Mouse (Mus musculus): Measurements from ENCODE around the gene Tubb5. TPM values are rescaled to one million over a fixed set of nuclear protein-coding genes. Genes with fewer than 3 reads are reported as not detected.
A peak's percentile ranks its signal among the peaks of the same experiment; 100 is the strongest.

The Tubb5 gene
- polyA plus RNA-seq, 1 experiment from 2014 or later = 1,706 TPM

DNA sequence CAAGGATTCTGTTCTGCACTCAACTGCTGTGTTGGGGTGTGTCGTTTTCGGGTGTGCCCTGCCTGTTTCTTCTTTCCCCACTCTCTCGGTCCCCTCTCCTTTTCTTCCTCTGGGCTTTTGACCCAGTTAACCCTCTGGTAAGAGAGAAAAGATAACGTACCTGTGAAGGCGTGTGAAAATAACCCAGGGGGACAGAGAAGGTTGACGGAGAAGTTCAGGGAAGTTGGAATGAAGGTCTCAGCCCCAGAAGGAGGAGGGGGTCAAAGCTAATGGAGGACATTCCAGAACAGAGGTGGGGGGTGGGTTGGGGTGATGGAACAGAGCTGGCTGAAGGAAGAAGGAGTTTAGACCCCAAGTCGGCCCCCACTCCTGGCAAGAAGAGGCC lies 30.8 kb upstream of the Tubb5 start:
- 9% methylated on average over 7 of the region's 7 CpGs for WGBS
- peak overlapping the region; percentile 67 for H3K4me3 ChIP-seq
- H3K9ac ChIP-seq = peak overlapping the region; percentile 82
- H3K27ac ChIP-seq (replicated peaks) = peak overlapping the region; percentile 75
- no peaks in the 10 kb centered on the region for H3K27me3 ChIP-seq
- ATAC-seq (ENCODE audit: low FRiP score, low read depth) = no peak
- H3K36me3 ChIP-seq = peaks cover 4% of the 10 kb centered on the region; the same call in 1 of the 2 replicates
- 0 out of 2 replicates have a peak, but pooled peaks cover 2% of the 10 kb centered on the region for H3K9me3 ChIP-seq
- H3K4me1 ChIP-seq (replicated peaks) = peaks cover 78% of the 10 kb centered on the region
- peak overlapping the region; percentile 90 for H3K4me2 ChIP-seq

DNA sequence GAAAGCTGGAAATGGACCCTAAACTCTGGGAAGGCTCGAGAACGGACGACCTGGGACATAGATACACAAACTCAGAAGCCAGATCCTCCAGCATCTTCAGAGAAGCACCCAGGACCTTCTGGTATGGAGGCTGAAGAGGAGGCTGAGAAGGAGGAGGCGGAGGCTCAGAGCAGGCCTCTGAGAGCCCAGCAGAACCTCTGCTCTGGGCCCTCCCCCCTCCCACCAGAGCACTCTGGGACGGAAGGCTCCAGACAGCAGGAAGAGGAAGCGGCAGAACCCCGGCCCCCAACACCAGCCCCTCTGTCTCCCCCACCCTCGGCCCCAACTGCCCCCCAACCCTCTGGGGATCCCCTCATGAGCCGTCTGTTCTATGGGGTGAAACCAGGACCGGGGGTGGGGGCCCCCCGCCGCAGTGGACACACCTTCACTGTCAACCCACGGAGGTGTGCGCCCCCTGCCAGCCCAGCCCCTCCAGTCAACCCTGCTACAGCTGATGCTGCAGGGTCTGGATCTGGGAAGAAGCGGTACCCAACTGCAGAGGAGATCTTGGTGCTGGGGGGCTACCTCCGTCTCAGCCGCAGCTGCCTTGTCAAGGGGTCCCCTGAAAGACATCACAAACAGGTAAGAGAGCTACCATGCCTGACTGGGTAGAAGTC lies 30.2 kb upstream of the Tubb5 start:
- H3K4me3 ChIP-seq = peak overlapping the region; percentile 67
- no peak for ATAC-seq (ENCODE audit: low FRiP score, low read depth)
- peaks cover 71% of the 10 kb centered on the region for H3K4me1 ChIP-seq (replicated peaks)
- peak overlapping the region; percentile 82 for H3K9ac ChIP-seq
- H3K4me2 ChIP-seq = peak overlapping the region; percentile 90
- 0 out of 2 replicates have a peak, but pooled peaks cover 2% of the 10 kb centered on the region for H3K9me3 ChIP-seq
- WGBS = 25% methylated on average over 17 of the region's 17 CpGs
- peak overlapping the region; percentile 75 for H3K27ac ChIP-seq (replicated peaks)
- no peaks in the 10 kb centered on the region for H3K27me3 ChIP-seq
- peaks cover 4% of the 10 kb centered on the region; the same call in 1 of the 2 replicates for H3K36me3 ChIP-seq

DNA sequence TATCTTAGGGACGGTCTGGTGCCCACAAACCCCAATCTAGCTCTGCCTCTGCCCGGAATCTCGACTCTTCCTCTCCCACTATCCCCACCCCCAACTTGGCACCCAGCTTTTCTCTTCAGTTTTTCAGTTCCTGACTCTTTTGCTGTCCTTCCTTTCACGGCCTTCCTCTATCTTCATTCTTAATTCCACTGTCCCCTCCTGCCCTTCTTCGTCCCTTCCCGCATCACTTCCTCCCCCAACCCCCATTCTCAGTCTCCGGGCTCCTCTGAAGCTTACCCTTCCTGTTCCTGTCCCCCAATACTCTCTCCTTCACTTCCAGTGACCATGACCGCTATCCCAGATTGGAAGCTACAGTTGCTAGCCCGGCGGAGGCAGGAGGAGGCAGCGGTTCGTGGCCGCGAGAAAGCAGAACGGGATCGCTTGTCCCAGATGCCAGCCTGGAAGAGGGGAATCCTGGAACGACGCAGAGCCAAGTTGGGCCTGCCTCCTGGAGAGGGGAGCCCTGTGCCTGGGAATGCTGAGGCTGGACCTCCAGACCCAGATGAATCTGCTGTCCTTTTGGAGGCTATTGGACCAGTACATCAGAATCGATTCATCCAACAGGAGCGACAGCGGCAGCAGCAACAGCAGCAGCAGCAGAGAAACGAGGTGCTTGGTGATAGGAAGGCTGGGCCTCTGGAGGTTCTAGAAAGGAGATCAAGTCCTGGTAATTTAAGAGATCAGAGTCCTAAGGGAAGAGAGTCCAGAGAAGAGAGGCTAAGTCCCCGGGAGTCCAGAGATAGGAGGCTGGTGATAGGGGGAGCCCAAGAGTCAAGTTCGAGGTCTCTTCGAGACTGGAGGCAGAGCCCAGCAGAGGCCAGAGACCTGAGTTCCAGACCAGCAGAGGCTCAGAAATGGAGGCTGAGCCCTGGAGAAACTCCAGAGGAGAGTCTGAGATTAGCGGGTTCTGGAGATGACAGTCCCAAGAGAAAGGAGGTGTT lies 29.1 kb upstream of the Tubb5 start:
- H3K36me3 ChIP-seq = peaks cover 4% of the 10 kb centered on the region; the same call in 1 of the 2 replicates
- H3K4me3 ChIP-seq = peak overlapping the region; percentile 67
- WGBS = 6% methylated on average over 26 of the region's 26 CpGs
- H3K4me1 ChIP-seq (replicated peaks) = peaks cover 61% of the 10 kb centered on the region
- peak overlapping the region; percentile 90 for H3K4me2 ChIP-seq
- 0 out of 2 replicates have a peak, but pooled peaks cover 2% of the 10 kb centered on the region for H3K9me3 ChIP-seq
- no peak for ATAC-seq (ENCODE audit: low FRiP score, low read depth)
- H3K27me3 ChIP-seq = no peaks in the 10 kb centered on the region
- peak overlapping the region; percentile 82 for H3K9ac ChIP-seq
- H3K27ac ChIP-seq (replicated peaks) = peak overlapping the region; percentile 98

DNA sequence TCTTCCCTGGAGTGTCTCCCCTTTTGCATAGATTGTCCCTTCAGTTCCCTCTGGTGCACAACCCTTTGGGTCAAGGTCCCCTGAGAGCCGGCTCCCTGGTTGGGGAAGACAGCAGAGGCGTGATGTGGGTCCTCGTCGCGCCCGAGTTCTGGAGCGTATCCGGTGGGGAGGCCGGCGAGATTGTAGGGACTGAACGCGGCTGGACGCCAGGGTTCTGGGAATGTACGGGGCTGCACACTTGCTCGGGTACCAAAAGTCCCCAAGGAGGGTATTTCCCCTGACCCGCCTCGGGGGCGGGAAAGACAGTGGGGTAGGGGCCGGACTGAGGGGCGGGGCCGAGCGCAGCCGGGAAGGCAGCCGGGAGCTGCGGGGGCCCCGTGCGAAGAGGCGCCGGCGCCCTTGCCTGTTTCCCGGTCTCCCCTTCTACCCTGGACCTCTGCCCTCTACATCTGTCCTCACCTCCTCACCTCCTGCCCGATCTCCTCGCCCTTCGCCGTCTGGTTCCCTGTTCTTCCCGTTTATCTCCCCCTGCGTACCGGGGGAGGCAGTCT lies 28.2 kb upstream of the Tubb5 start:
- Histone ChIP-seq H3K4me1 (replicated peaks) (peaks cover 61% of the 10 kb centered on the region), H3K4me3 (peak overlapping the region; percentile 67), H3K9me3 (0 out of 2 replicates have a peak, but pooled peaks cover 2% of the 10 kb centered on the region), H3K27ac (replicated peaks) (peak overlapping the region; percentile 98), H3K4me2 (peak overlapping the region; percentile 90), H3K36me3 (peaks cover 4% of the 10 kb centered on the region; the same call in 1 of the 2 replicates), H3K27me3 (no peaks in the 10 kb centered on the region), H3K9ac (peak overlapping the region; percentile 82)
- ATAC-seq (ENCODE audit: low FRiP score, low read depth) = peak; percentile 43
- under 1% methylated on average over 34 of the region's 38 CpGs for WGBS

DNA sequence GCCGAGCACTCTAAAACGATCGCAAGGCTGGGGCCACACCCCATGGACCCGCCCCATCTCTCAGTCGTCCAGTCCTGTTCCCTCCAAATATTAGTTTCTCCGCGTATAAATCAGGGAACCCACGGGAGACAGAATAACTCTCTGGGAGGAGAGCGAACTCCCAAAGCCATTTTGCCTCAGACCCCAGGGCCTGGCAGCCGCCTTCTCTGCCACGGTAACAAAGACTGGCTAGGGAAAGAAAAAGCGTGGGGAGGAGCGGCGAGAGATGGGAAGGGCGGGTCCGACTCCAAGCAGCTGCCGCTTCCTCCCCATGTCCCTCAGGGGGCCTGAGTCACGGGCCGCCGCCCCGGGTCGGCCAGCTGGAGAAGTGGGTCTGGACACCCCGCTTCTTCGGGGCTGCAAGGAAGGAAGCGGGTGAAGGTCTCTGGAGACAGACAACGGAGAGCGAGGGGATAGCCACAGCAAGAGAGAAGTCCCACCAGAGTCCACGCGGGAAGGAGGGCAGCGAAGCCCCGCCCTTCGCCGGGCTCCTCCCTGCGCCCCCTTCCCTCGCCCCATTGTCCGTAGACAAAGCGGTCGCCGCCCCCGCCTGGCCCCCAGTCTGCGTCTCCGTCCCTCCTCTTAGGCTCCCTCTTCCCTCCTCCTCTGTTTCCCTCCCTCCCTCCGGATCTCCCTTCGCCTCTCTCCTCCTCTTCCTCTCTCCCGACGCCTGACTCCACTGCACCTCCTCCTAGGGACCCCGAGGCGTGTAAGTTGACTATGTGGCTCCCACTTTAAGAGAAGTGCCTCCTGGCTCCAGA lies 27.6 kb upstream of the Tubb5 start, which contains the start of gene Ppp1r18:
TSS of gene Ppp1r18 (plus strand) at position 113 of the 800 bp plus-strand sequence.
- Histone ChIP-seq H3K9ac (peak within 1 kb of the TSS; percentile 82), H3K27me3 (no peaks in the 10 kb centered on the region), H3K4me2 (peak within 1 kb of the TSS; percentile 90), H3K36me3 (no peaks in the 10 kb centered on the region), H3K4me3 (peak within 1 kb of the TSS; percentile 67), H3K9me3 (no peaks in the 10 kb centered on the region), H3K27ac (replicated peaks) (peak within 1 kb of the TSS; percentile 98), H3K4me1 (replicated peaks) (peaks cover 55% of the 10 kb centered on the region)
- under 1% methylated on average over 36 of the region's 48 CpGs for WGBS
- peak; percentile 62 for ATAC-seq (ENCODE audit: low FRiP score, low read depth)

DNA sequence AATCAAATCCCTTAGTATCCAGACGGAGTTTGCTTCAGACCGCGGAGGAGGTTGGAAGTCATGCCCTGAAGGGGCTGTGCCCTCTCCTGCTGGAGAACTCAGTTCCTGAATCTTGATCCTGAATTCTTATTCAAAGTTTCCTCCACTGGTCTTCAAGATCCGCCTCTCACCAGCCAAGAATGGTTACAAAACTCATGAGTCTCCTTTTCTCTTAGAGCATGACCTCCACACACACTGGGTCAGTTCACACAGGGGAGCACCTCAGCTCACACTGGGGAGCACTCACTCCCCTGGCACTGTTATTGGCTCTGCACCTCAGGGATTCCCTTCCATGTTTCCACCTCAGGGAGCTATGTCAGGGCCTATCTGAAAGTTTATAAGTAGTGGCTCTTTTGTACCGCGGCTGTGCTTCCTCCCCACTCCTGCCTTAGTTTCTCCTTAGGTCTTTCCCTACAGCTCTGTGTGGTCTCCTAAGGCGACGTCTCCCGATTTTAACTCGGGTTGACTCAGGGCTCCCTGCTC lies 26.8 kb upstream of the Tubb5 start:
- Histone ChIP-seq H3K4me2 (peak overlapping the region; percentile 90), H3K4me3 (peak overlapping the region; percentile 67), H3K9ac (peak overlapping the region; percentile 82), H3K36me3 (no peaks in the 10 kb centered on the region), H3K27ac (replicated peaks) (peak overlapping the region; percentile 98), H3K4me1 (replicated peaks) (peaks cover 50% of the 10 kb centered on the region), H3K9me3 (no peaks in the 10 kb centered on the region), H3K27me3 (no peaks in the 10 kb centered on the region)
- ATAC-seq (ENCODE audit: low FRiP score, low read depth) = no peak
- WGBS = 20% methylated on average over 10 of the region's 10 CpGs

DNA sequence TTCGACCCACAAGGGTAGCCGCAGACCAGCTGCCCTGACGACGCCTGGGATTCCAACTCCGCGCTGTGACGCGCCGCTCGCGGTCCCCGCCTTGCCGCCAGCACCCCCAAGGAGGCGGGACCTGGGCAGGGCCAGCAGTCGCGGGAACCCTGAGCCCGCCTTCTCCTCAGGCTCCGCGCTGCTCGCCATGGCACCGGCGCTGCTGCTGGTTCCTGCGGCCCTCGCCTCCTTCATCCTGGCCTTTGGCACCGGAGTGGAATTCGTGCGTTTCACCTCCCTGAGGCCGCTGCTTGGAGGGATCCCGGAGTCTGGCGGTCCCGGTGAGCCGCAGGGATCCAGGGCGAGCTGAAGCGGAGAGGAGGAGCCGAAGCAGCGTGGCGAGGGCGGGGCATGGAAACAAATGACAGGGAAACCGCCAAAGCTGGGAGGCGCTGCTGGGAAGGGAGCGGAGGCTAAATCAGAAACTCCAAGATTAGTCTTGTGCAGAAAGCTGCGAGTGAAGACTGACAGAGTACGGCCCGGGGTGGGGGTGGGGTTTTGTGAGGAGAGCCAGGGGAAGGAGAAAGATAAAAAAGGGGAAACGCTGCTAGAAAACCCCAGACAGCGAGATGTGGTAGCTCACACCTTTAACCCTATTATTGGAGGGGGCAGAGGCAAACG lies 23.2 kb upstream of the Tubb5 start, which contains the start of gene Nrm:
TSS of gene Nrm (plus strand) at position 121 of the 660 bp plus-strand sequence.
- Histone ChIP-seq H3K27ac (replicated peaks) (peak within 1 kb of the TSS; percentile 97), H3K4me1 (replicated peaks) (peaks cover 20% of the 10 kb centered on the region), H3K27me3 (no peaks in the 10 kb centered on the region), H3K9me3 (no peaks in the 10 kb centered on the region), H3K4me2 (peak within 1 kb of the TSS; percentile 62), H3K4me3 (peak within 1 kb of the TSS; percentile 85), H3K36me3 (peaks cover 18% of the 10 kb centered on the region), H3K9ac (peak within 1 kb of the TSS; percentile 78)
- ATAC-seq (ENCODE audit: low FRiP score, low read depth) = peak; percentile 93
- 0% methylated on average over 47 of the region's 47 CpGs for WGBS

DNA sequence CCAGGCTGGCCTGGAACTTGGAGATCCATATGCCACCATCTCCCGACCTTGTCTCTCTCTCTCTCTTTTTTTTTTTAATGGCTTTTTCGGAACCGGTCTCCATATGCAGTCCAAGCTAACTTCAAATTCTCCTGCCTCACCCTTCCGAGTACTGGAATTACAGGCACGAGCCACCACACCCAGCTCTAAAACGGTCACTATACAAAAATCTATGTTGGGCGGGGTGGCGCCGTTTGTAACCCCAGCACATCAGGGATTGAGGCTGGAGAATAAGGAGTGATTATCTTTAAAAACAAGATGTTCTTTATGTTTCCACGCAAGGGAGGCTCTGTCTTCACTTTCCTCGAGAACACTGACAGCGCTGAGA lies 22.7 kb upstream of the Tubb5 start:
- WGBS = 4% methylated on average over 12 of the region's 12 CpGs
- peaks cover 18% of the 10 kb centered on the region for H3K36me3 ChIP-seq
- H3K27ac ChIP-seq (replicated peaks) = peak overlapping the region; percentile 97
- H3K9ac ChIP-seq = peak overlapping the region; percentile 78
- peak overlapping the region; percentile 62 for H3K4me2 ChIP-seq
- peak overlapping the region; percentile 85 for H3K4me3 ChIP-seq
- H3K27me3 ChIP-seq = no peaks in the 10 kb centered on the region
- peak; percentile 4; the same call in 1 of the 2 replicates for ATAC-seq (ENCODE audit: low FRiP score, low read depth)
- no peaks in the 10 kb centered on the region for H3K9me3 ChIP-seq
- H3K4me1 ChIP-seq (replicated peaks) = peaks cover 20% of the 10 kb centered on the region

DNA sequence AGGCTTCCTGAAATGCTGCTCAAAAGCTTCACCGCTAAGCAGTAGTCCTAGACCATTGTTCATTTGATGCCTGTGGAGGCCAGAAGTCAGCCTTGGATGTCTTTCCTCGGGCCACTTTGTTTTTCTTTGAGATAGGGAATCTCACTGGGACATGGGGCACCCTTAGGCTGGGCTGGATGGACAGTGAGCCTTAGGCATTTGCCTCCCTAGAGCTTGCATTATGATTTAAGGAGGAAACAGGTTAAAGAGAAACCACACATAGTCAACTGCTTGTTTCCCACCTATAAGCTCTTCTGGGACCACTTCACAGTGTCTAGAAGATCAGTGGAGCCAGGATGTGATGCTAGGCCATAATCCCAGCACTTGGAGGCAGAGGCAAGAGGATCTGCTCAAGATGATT lies 21.7 kb upstream of the Tubb5 start:
- Histone ChIP-seq H3K36me3 (peaks cover 18% of the 10 kb centered on the region), H3K4me2 (no peak overlapping the region)

DNA sequence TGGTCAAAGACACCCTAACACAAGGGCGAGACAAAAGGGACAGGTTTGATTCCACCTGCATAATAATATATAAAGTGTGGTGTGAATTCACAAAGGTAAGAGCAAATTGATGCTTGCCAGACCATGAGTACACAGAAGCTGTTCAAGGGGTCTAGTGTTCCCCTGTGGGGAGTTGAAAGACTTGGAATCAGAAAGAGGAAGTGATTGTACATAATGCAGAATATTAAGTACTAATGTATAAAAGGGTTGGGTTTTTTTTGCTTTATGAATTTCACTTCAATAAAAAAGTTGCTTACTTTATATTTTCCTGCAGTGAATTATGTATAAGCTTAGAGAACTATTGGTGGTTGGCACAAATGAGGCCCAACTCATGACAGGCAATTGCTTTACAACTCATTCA lies 21.3 kb upstream of the Tubb5 start:
- WGBS = 91% methylated on average over 1 of the region's 1 CpGs
- H3K9me3 ChIP-seq = no peaks in the 10 kb centered on the region

More for the DNA sequence above, 21.7 kb upstream of the Tubb5 start:
- Histone ChIP-seq H3K27me3 (no peaks in the 10 kb centered on the region), H3K4me3 (no peak overlapping the region), H3K4me1 (replicated peaks) (peaks cover 14% of the 10 kb centered on the region), H3K9me3 (no peaks in the 10 kb centered on the region), H3K27ac (replicated peaks) (no peak overlapping the region), H3K9ac (no peak overlapping the region)
- no peak for ATAC-seq (ENCODE audit: low FRiP score, low read depth)
- 68% methylated on average over 2 of the region's 2 CpGs for WGBS

More for the DNA sequence above, 21.3 kb upstream of the Tubb5 start:
- H3K27me3 ChIP-seq = no peaks in the 10 kb centered on the region
- no peak overlapping the region for H3K9ac ChIP-seq
- H3K27ac ChIP-seq (replicated peaks) = no peak overlapping the region
- no peak for ATAC-seq (ENCODE audit: low FRiP score, low read depth)
- H3K4me1 ChIP-seq (replicated peaks) = peaks cover 10% of the 10 kb centered on the region
- no peak overlapping the region for H3K4me3 ChIP-seq
- no peak overlapping the region for H3K4me2 ChIP-seq
- peaks cover 18% of the 10 kb centered on the region for H3K36me3 ChIP-seq
